Mouse (Mus musculus): Measurements from ENCODE around the gene Mylk3.

The Mylk3 gene

GRCm38 (mm10) chr8:85386205-85386604, at the start of gene Mylk3:
TSS of gene Mylk3 (minus strand) at chr8:85386345.
- in situ Hi-C loops (cut with MboI; ENCODE audit: low pct_unique_long_range_greater_than_20kb in 1 of 2, low sequenced_read_pairs in 2 of 2, unreplicated experiment in 1 of 2): no loop called here

- in situ Hi-C loops (cut with MboI; ENCODE audit: low pct_unique_long_range_greater_than_20kb in 1 of 2, low sequenced_read_pairs in 2 of 2, unreplicated experiment in 1 of 2): no loop called here
These were observed 49.6 kb upstream of the Mylk3 start for GRCm38 (mm10) chr8:85435736-85436135.

- in situ Hi-C loops (cut with MboI; ENCODE audit: low pct_unique_long_range_greater_than_20kb in 1 of 2, low sequenced_read_pairs in 2 of 2, unreplicated experiment in 1 of 2): no loop called here
These were observed 48.7 kb upstream of the Mylk3 start for GRCm38 (mm10) chr8:85434817-85435216.

- in situ Hi-C loops (cut with MboI; ENCODE audit: low pct_unique_long_range_greater_than_20kb in 1 of 2, low sequenced_read_pairs in 2 of 2, unreplicated experiment in 1 of 2): no loop called here
These were observed 46.9 kb upstream of the Mylk3 start for GRCm38 (mm10) chr8:85433017-85433393.

- in situ Hi-C loops (cut with MboI; ENCODE audit: low pct_unique_long_range_greater_than_20kb in 1 of 2, low sequenced_read_pairs in 2 of 2, unreplicated experiment in 1 of 2): no loop called here
These were observed 46.2 kb upstream of the Mylk3 start, which contains the start of gene 4921524J17Rik for GRCm38 (mm10) chr8:85432168-85433016. TSS of gene 4921524J17Rik (minus strand) at chr8:85432833.

GRCm38 (mm10) chr8:85431281-85432167, 45.4 kb upstream of the Mylk3 start:
- in situ Hi-C loops (cut with MboI; ENCODE audit: low pct_unique_long_range_greater_than_20kb in 1 of 2, low sequenced_read_pairs in 2 of 2, unreplicated experiment in 1 of 2): no loop called here

- in situ Hi-C loops (cut with MboI; ENCODE audit: low pct_unique_long_range_greater_than_20kb in 1 of 2, low sequenced_read_pairs in 2 of 2, unreplicated experiment in 1 of 2): no loop called here
These were observed 44.7 kb upstream of the Mylk3 start for GRCm38 (mm10) chr8:85430801-85431200.

GRCm38 (mm10) chr8:85429219-85429618, 43.1 kb upstream of the Mylk3 start:
- in situ Hi-C loops (cut with MboI; ENCODE audit: low pct_unique_long_range_greater_than_20kb in 1 of 2, low sequenced_read_pairs in 2 of 2, unreplicated experiment in 1 of 2): no loop called here

- in situ Hi-C loops (cut with MboI; ENCODE audit: low pct_unique_long_range_greater_than_20kb in 1 of 2, low sequenced_read_pairs in 2 of 2, unreplicated experiment in 1 of 2): no loop called here
These were observed 40.9 kb upstream of the Mylk3 start for GRCm38 (mm10) chr8:85427026-85427425.

- in situ Hi-C loops (cut with MboI; ENCODE audit: low pct_unique_long_range_greater_than_20kb in 1 of 2, low sequenced_read_pairs in 2 of 2, unreplicated experiment in 1 of 2): no loop called here
These were observed 35.2 kb upstream of the Mylk3 start for GRCm38 (mm10) chr8:85421329-85421728.

GRCm38 (mm10) chr8:85408526-85408925, 22.4 kb upstream of the Mylk3 start:
- in situ Hi-C loops (cut with MboI; ENCODE audit: low pct_unique_long_range_greater_than_20kb in 1 of 2, low sequenced_read_pairs in 2 of 2, unreplicated experiment in 1 of 2): no loop called here

GRCm38 (mm10) chr8:85408053-85408505, 21.9 kb upstream of the Mylk3 start:
- in situ Hi-C loops (cut with MboI; ENCODE audit: low pct_unique_long_range_greater_than_20kb in 1 of 2, low sequenced_read_pairs in 2 of 2, unreplicated experiment in 1 of 2): no loop called here

- in situ Hi-C loops (cut with MboI; ENCODE audit: low pct_unique_long_range_greater_than_20kb in 1 of 2, low sequenced_read_pairs in 2 of 2, unreplicated experiment in 1 of 2): no loop called here
These were observed 19.8 kb upstream of the Mylk3 start for GRCm38 (mm10) chr8:85405961-85406360.

- in situ Hi-C loops (cut with MboI; ENCODE audit: low pct_unique_long_range_greater_than_20kb in 1 of 2, low sequenced_read_pairs in 2 of 2, unreplicated experiment in 1 of 2): no loop called here
These were observed 19.3 kb upstream of the Mylk3 start for GRCm38 (mm10) chr8:85405418-85405817.

GRCm38 (mm10) chr8:85398548-85398947, 12.4 kb upstream of the Mylk3 start:
- in situ Hi-C loops (cut with MboI; ENCODE audit: low pct_unique_long_range_greater_than_20kb in 1 of 2, low sequenced_read_pairs in 2 of 2, unreplicated experiment in 1 of 2): loop anchor here (5.0 kb wide), 1 partner anchor 81 kb away; no protein-coding TSS in a partner anchor

GRCm38 (mm10) chr8:85397508-85397907, 11.4 kb upstream of the Mylk3 start:
- in situ Hi-C loops (cut with MboI; ENCODE audit: low pct_unique_long_range_greater_than_20kb in 1 of 2, low sequenced_read_pairs in 2 of 2, unreplicated experiment in 1 of 2): loop anchor here (5.0 kb wide), 1 partner anchor 80 kb away; no protein-coding TSS in a partner anchor

- in situ Hi-C loops (cut with MboI; ENCODE audit: low pct_unique_long_range_greater_than_20kb in 1 of 2, low sequenced_read_pairs in 2 of 2, unreplicated experiment in 1 of 2): loop anchor here (5.0 kb wide), 1 partner anchor 79 kb away; no protein-coding TSS in a partner anchor
These were observed 10.4 kb upstream of the Mylk3 start for GRCm38 (mm10) chr8:85396432-85397079.

GRCm38 (mm10) chr8:85395681-85396431, 9.7 kb upstream of the Mylk3 start:
- in situ Hi-C loops (cut with MboI; ENCODE audit: low pct_unique_long_range_greater_than_20kb in 1 of 2, low sequenced_read_pairs in 2 of 2, unreplicated experiment in 1 of 2): loop anchor here (5.0 kb wide), 1 partner anchor 79 kb away; no protein-coding TSS in a partner anchor

All from mouse embryonic stem cell (cell line).